Mouse (Mus musculus): ENCODE measurements around the gene G6pc2.

GRCm38 (mm10) chr2:69244924-69245323, 34.1 kb downstream of the G6pc2 start:
- TF ChIP-seq GATA1 (IDR thresholded peaks at IDR 0.05; ENCODE audit: low read depth, low read length) = no peak
- no peak for TF ChIP-seq CTCF (IDR thresholded peaks at IDR 0.05 in 2 of 3, conservative IDR thresholded peaks at IDR 0.05 in 1 of 3; ENCODE audit: control insufficient read depth in 1 of 3, insufficient read depth in 1 of 3, low read depth in 2 of 3, low read length in 3 of 3, poor library complexity in 1 of 3, severe bottlenecking in 1 of 3)
- no peak for TF ChIP-seq EP300 (IDR thresholded peaks at IDR 0.05; ENCODE audit: low read depth in 1 of 2, low read length in 2 of 2)
- no peak for TF ChIP-seq USF1 (IDR thresholded peaks at IDR 0.05; ENCODE audit: low read depth, low read length)
- TF ChIP-seq SIN3A (IDR thresholded peaks at IDR 0.05; ENCODE audit: low read length) = no peak
- TF ChIP-seq POLR2A (IDR thresholded peaks at IDR 0.05; ENCODE audit: control insufficient read depth in 1 of 2, insufficient read depth in 1 of 2, low read depth in 1 of 2, low read length in 2 of 2, poor library complexity in 1 of 2) = no peak
- no peak for TF ChIP-seq CHD2 (IDR thresholded peaks at IDR 0.05; ENCODE audit: low read length)
- TF ChIP-seq USF2 (IDR thresholded peaks at IDR 0.05; ENCODE audit: borderline replicate concordance in 1 of 2, insufficient read depth in 1 of 2, low read depth in 1 of 2, low read length in 2 of 2) = no peak
